Mouse (Mus musculus): ENCODE data around the gene Atg16l2.
A peak's percentile ranks its signal among the peaks of the same experiment; 100 is the strongest.

The Atg16l2 gene

GRCm38 (mm10) chr7:101292086-101292485, 10.0 kb downstream of the Atg16l2 start:
- DNase-seq (ENCODE audit: low spot score): no peak

GRCm38 (mm10) chr7:101291641-101292040, 10.4 kb downstream of the Atg16l2 start:
- no peak for DNase-seq (ENCODE audit: low spot score)

GRCm38 (mm10) chr7:101291211-101291610, 10.8 kb downstream of the Atg16l2 start:
- DNase-seq (ENCODE audit: low spot score): no peak

GRCm38 (mm10) chr7:101290401-101290800, 11.7 kb downstream of the Atg16l2 start:
- DNase-seq (ENCODE audit: low spot score): no peak

GRCm38 (mm10) chr7:101288436-101288835, 13.6 kb downstream of the Atg16l2 start:
- peak; percentile 71 for DNase-seq (ENCODE audit: low spot score)

GRCm38 (mm10) chr7:101287820-101288219, 14.2 kb downstream of the Atg16l2 start:
- DNase-seq (ENCODE audit: low spot score): no peak

GRCm38 (mm10) chr7:101286891-101287290, 15.2 kb downstream of the Atg16l2 start:
- no peak for DNase-seq (ENCODE audit: low spot score)

- DNase-seq (ENCODE audit: low spot score): no peak
Measured at GRCm38 (mm10) chr7:101284504-101284903, 17.5 kb downstream of the Atg16l2 start.

GRCm38 (mm10) chr7:101282721-101283120, 19.3 kb downstream of the Atg16l2 start:
- DNase-seq (ENCODE audit: low spot score): no peak

- no peak for DNase-seq (ENCODE audit: low spot score)
Measured at GRCm38 (mm10) chr7:101272466-101273160, 29.4 kb downstream of the Atg16l2 start.

- no peak for DNase-seq (ENCODE audit: low spot score)
Measured at GRCm38 (mm10) chr7:101271602-101272001, 30.4 kb downstream of the Atg16l2 start.

- no peak for DNase-seq (ENCODE audit: low spot score)
Measured at GRCm38 (mm10) chr7:101267457-101268259, 34.4 kb downstream of the Atg16l2 start.

- DNase-seq (ENCODE audit: low spot score): peak; percentile 26
Measured at GRCm38 (mm10) chr7:101263511-101263910, 38.5 kb downstream of the Atg16l2 start.

- DNase-seq (ENCODE audit: low spot score): no peak
Measured at GRCm38 (mm10) chr7:101261941-101262546, 40.0 kb downstream of the Atg16l2 start.

GRCm38 (mm10) chr7:101258482-101258881, 43.6 kb downstream of the Atg16l2 start:
- no peak for DNase-seq (ENCODE audit: low spot score)

- no peak for DNase-seq (ENCODE audit: low spot score)
Measured at GRCm38 (mm10) chr7:101253071-101253470, 49.0 kb downstream of the Atg16l2 start.

GRCm38 (mm10) chr7:101249173-101249572, 52.9 kb downstream of the Atg16l2 start:
- DNase-seq (ENCODE audit: low spot score): no peak

- DNase-seq (ENCODE audit: low spot score): no peak
Measured at GRCm38 (mm10) chr7:101248760-101249159, 53.3 kb downstream of the Atg16l2 start.

- no peak for DNase-seq (ENCODE audit: low spot score)
Measured at GRCm38 (mm10) chr7:101236712-101237473, 65.2 kb downstream of the Atg16l2 start.

GRCm38 (mm10) chr7:101232716-101233115, 69.3 kb downstream of the Atg16l2 start:
- no peak for DNase-seq (ENCODE audit: low spot score)

GRCm38 (mm10) chr7:101231458-101231857, 70.6 kb downstream of the Atg16l2 start:
- DNase-seq (ENCODE audit: low spot score): peak; percentile 67

GRCm38 (mm10) chr7:101229336-101229735, 72.7 kb downstream of the Atg16l2 start:
- DNase-seq (ENCODE audit: low spot score): no peak
